9 mouse cellular contexts compared by ENCODE assay signal in the genomic region with DNA sequence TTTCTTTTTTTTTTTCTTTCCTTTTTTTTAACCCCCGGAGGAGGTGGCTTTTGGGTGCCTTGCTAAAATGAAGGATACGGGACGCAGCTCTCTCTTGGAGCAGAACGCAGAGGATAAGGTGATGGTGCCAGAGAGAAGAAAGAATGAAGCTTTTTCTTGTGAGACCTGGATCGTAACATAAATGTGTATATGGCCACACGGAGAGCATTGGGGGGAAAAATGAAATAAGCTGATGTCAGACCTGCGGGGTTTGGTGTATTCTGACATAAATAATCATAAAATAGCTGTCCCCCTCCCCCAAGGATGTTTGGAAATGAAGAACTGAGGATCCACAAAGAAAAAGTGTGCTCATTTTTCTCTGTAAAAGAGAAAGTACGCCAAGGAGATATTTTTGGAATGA.
A peak's percentile ranks its signal among the peaks of the same experiment; 100 is the strongest.
DNase-seq lines count a peak whose midpoint lies in the region; ATAC-seq and TF ChIP-seq lines count a peak whose summit lies in the region.
"Had no signal": no experiment of that assay in that cellular context is flagged by ENCODE, and none has a peak within 500 bp of the region (broad histone marks: within the 10 kb centered on the region; RNA-seq: fewer than 3 reads in every experiment).

No protein-coding gene starts in this region.

- H3K27ac ChIP-seq in heart, embryonic 13.5 days (replicated peaks): no peak overlapping the region
- H3K27ac ChIP-seq in hindbrain, embryonic 12.5 days: peak overlapping the region; percentile 80
- H3K27ac ChIP-seq in midbrain, embryonic 11.5 days (ENCODE audit: low read depth, low read length): no peak overlapping the region

- no peak for TF ChIP-seq CTCF in brain, embryonic 14.5 days (IDR thresholded peaks at IDR 0.05; ENCODE audit: borderline replicate concordance, extremely low read depth, insufficient read depth, insufficient read length)

- ATAC-seq in heart, embryonic 13.5 days (ENCODE audit: extremely low read depth, insufficient number of reproducible peaks, low FRiP score, low TSS enrichment): no peak
- ATAC-seq in hindbrain, embryonic 12.5 days (ENCODE audit: low FRiP score): no peak
- no peak for ATAC-seq in midbrain, embryonic 11.5 days (ENCODE audit: low FRiP score)

- WGBS in heart, embryonic 13.5 days: 10% methylated on average over 8 of the region's 8 CpGs
- 9% methylated on average over 8 of the region's 8 CpGs for WGBS in hindbrain, embryonic 12.5 days
- 11% methylated on average over 8 of the region's 8 CpGs for WGBS in midbrain, embryonic 11.5 days

- H3K4me2 ChIP-seq in heart, embryonic 13.5 days: peak overlapping the region; percentile 94
- H3K4me2 ChIP-seq in hindbrain, embryonic 12.5 days (replicated peaks): peak overlapping the region; percentile 75
- H3K4me2 ChIP-seq in midbrain, embryonic 11.5 days: peak overlapping the region; percentile 55

- H3K27me3 ChIP-seq in heart, embryonic 13.5 days (replicated peaks): peaks cover 22% of the 10 kb centered on the region
- H3K27me3 ChIP-seq in hindbrain, embryonic 12.5 days: no peaks in the 10 kb centered on the region
- H3K27me3 ChIP-seq in midbrain, embryonic 11.5 days (ENCODE audit: control insufficient read depth, insufficient read depth, low read length): no peaks in the 10 kb centered on the region
- H3K27me3 ChIP-seq: CH12.LX had no signal

- H3K9me3 ChIP-seq in heart, embryonic 13.5 days: no peaks in the 10 kb centered on the region
- no peaks in the 10 kb centered on the region for H3K9me3 ChIP-seq in hindbrain, embryonic 12.5 days (replicated peaks)
- H3K9me3 ChIP-seq in midbrain, embryonic 11.5 days (ENCODE audit: control insufficient read depth, low read length): no peaks in the 10 kb centered on the region

- DNase-seq in heart, adult 9 months (ENCODE audit: low spot score in 2 of 2): no peak
- peak; percentile 57 for DNase-seq in brain, embryonic 14.5 days (ENCODE audit: low read depth)
- peak; percentile 87 for DNase-seq in midbrain, embryonic 11.5 days (ENCODE audit: low spot score, missing footprints)
- no peak for DNase-seq in adrenal gland, adult 18-20 months (ENCODE audit: low spot score in 2 of 2)
- DNase-seq in ovary, postnatal 14 days (ENCODE audit: low spot score): no peak
- no peak for DNase-seq in cerebellum, adult 9-10 months

- TF ChIP-seq POLR2A in brain, embryonic 14.5 days (IDR thresholded peaks at IDR 0.05; ENCODE audit: borderline replicate concordance, extremely low read depth, insufficient read depth, insufficient read length, poor library complexity, severe bottlenecking): no peak

- peaks cover 8% of the 10 kb centered on the region; the same call in 1 of the 2 replicates for H3K4me1 ChIP-seq in heart, embryonic 13.5 days
- H3K4me1 ChIP-seq in hindbrain, embryonic 12.5 days: peaks cover 10% of the 10 kb centered on the region; the same call in 1 of the 2 replicates
- H3K4me1 ChIP-seq in midbrain, embryonic 11.5 days (ENCODE audit: control insufficient read depth, insufficient read depth, low read length): no peaks in the 10 kb centered on the region

- H3K9ac ChIP-seq in heart, embryonic 13.5 days: peak overlapping the region; percentile 73
- peak overlapping the region; percentile 38; the same call in 1 of the 2 replicates for H3K9ac ChIP-seq in hindbrain, embryonic 12.5 days
- peak overlapping the region; percentile 60 for H3K9ac ChIP-seq in midbrain, embryonic 11.5 days (ENCODE audit: low read length)

- H3K36me3 ChIP-seq in heart, embryonic 13.5 days: no peaks in the 10 kb centered on the region
- no peaks in the 10 kb centered on the region for H3K36me3 ChIP-seq in hindbrain, embryonic 12.5 days
- no peaks in the 10 kb centered on the region for H3K36me3 ChIP-seq in midbrain, embryonic 11.5 days (ENCODE audit: control insufficient read depth, insufficient read depth, low read length)

- H3K4me3 ChIP-seq in heart, embryonic 13.5 days: peak overlapping the region; percentile 62
- H3K4me3 ChIP-seq in hindbrain, embryonic 12.5 days: peak overlapping the region; percentile 50
- H3K4me3 ChIP-seq in midbrain, embryonic 11.5 days (ENCODE audit: low read depth, low read length): peak overlapping the region; percentile 44

Comparison
In these comparisons a context has a peak if more than half of its experiments do, and no peak if none do; other contexts are left out.
1. DNase-seq: peak in brain, embryonic 14.5 days (single experiment) and midbrain, embryonic 11.5 days (single experiment); none in heart, adult 9 months (0 of 2), adrenal gland, adult 18-20 months (0 of 2), ovary, postnatal 14 days (single experiment) and cerebellum, adult 9-10 months (single experiment).
2. Peak in every context shown above with its lines, with median percentiles within 50 percentile points of each other: H3K4me2 ChIP-seq, H3K4me3 ChIP-seq and H3K9ac ChIP-seq.